Mouse (Mus musculus): ENCODE measurements around the gene Wnt2b. TPM values are rescaled to one million over a fixed set of nuclear protein-coding genes. Genes with fewer than 3 reads are reported as not detected.

The Wnt2b gene
- 0.85 and 1.3 TPM in 2 replicates for polyA plus RNA-seq (2014; fragmentation: Nextera tagmentation; extraction: Ambion mirVana)

DNA sequence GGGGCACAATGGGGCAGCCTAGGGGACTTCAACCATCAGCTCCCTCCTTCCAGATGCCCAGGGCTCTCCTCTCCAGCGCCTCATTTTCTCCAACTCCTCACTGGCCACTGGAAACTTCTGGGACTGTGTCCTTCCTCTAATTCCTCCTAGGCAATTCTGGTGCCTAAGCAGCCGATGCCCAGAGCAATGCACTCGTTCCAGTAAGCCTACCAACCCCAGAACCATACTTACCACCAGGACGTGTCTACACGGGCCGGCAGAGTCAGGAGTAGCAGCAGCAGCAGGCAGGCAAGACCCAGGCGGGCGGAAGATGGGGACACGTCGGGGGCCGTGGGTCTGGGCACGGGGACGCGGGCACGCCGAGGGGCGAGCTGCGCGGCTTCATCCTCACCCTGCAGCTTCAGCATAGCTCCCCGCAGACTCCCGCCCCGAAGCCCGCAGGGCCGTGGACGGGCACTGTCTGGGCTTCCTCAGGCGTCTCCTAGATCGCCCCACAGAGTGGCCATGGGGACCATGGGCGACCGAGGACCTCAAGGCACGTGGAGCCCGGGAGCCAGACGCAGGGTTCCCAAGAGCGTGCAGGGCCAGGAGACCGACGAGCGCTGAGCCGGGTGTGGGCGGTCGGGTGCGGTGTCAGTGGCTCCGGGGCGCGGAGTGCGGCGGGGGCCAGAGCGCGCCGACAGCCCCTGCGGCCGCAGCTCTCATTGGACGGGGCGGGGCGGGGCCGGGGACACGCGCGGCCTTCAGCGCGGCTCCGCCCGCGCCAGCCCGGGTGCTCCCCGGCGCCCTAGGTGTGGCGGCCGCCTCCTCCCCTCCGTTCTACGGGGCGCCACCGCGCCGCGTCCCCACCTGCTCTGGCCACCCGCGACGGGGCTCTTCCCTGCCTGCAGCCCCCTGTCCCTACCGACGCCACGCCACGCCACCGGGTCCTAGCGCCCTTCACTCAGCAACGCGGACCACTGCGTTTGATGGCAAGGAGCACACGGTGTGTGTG, at the start of gene Wnt2b:
Gene Wnt2b, minus strand, starts transcription at position 856 of the 994 bp plus-strand sequence.
- Histone ChIP-seq H3K4me1 (ENCODE audit: control insufficient read depth in 2 of 2, insufficient read depth in 2 of 2, low read length in 2 of 2) (peaks cover 19 to 30% of the 10 kb centered on the region in 2 experiments), H3K9ac (ENCODE audit: low read length) (peak within 1 kb of the TSS; percentile 56), H3K4me2 (ENCODE audit: low read length) (peak within 1 kb of the TSS; percentile 87), H3K4me3 (ENCODE audit: control insufficient read depth in 1 of 2, insufficient read depth in 1 of 2, low read depth in 1 of 2, low read length in 2 of 2) (peak within 1 kb of the TSS; percentile 51 to 56), H3K36me3 (ENCODE audit: control insufficient read depth, insufficient read depth, low read length) (no peaks in the 10 kb centered on the region), H3K27ac (replicated peaks in 1 of 2; ENCODE audit: control insufficient read depth in 1 of 2, insufficient read depth in 1 of 2, low read depth in 2 of 2, low read length in 2 of 2) (no peak within 1 kb of the TSS), H3K27me3 (ENCODE audit: control insufficient read depth, insufficient read depth, low read length) (peaks cover 41% of the 10 kb centered on the region), H3K9me3 (ENCODE audit: control insufficient read depth, low read length) (no peaks in the 10 kb centered on the region)
- WGBS, result under 1% methylated on average over 55 of the region's 87 CpGs
- 0 out of 2 replicates have a peak, but pooled peaks have one; percentile 14 for ATAC-seq (ENCODE audit: insufficient number of reproducible peaks, insufficient read depth, low FRiP score, low read depth)

DNA sequence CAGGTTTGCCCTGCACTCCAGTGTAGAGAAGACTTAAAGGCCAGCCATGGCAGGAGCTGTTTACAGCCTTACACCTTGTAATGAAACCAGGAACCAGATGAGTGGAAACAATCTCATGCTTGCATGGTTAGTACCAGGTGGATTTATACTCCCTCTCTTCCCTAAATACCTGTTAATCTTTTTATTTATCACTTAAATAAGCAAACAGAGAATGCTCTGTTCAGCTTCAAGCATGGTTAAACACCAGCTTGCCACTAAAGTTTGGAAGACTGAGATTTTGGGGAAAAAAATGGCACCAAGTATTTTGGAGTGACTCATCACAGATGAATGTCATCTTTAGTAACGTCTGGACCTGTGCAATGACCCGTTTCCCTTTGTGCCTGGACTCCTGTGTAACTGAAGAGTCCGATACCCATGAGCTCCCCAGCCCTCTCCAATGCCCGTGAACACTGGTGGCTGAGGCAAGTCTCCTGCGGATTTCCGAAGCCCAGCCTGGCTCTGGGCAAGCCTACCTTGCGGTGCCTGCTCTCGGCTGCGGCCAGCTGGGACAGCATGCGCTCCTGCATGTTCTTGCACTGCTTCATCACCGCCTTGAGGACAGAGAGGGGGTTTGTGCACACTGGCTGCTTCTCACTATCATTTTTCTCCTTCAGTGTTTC, 49.1 kb upstream of the Wnt2b start:
- Histone ChIP-seq H3K36me3 (ENCODE audit: control insufficient read depth, insufficient read depth, low read length) (peaks cover 55% of the 10 kb centered on the region), H3K4me1 (ENCODE audit: control insufficient read depth in 2 of 2, insufficient read depth in 2 of 2, low read length in 2 of 2) (peaks cover 8 to 22% of the 10 kb centered on the region in 2 experiments), H3K27ac (replicated peaks in 1 of 2; ENCODE audit: control insufficient read depth in 1 of 2, insufficient read depth in 1 of 2, low read depth in 2 of 2, low read length in 2 of 2) (no peak overlapping the region), H3K4me3 (ENCODE audit: control insufficient read depth in 1 of 2, insufficient read depth in 1 of 2, low read depth in 1 of 2, low read length in 2 of 2) (no peak overlapping the region), H3K4me2 (ENCODE audit: low read length) (no peak overlapping the region), H3K9me3 (ENCODE audit: control insufficient read depth, low read length) (no peaks in the 10 kb centered on the region), H3K27me3 (ENCODE audit: control insufficient read depth, insufficient read depth, low read length) (no peaks in the 10 kb centered on the region), H3K9ac (ENCODE audit: low read length) (no peak overlapping the region)
- ATAC-seq (ENCODE audit: insufficient number of reproducible peaks, insufficient read depth, low FRiP score, low read depth), result no peak
- WGBS, result 87% methylated on average over 11 of the region's 11 CpGs

GRCm38 (mm10) chr3:105008070-105008469, 46.3 kb upstream of the Wnt2b start:
- H3K4me3 ChIP-seq (ENCODE audit: control insufficient read depth in 1 of 2, insufficient read depth in 1 of 2, low read depth in 1 of 2, low read length in 2 of 2), result no peak overlapping the region
- no peaks in the 10 kb centered on the region for H3K9me3 ChIP-seq (ENCODE audit: control insufficient read depth, low read length)
- no peak overlapping the region for H3K9ac ChIP-seq (ENCODE audit: low read length)
- ATAC-seq (ENCODE audit: insufficient number of reproducible peaks, insufficient read depth, low FRiP score, low read depth), result no peak
- WGBS, result 83% methylated on average over 9 of the region's 9 CpGs
- peaks cover 3 to 13% of the 10 kb centered on the region in 2 experiments; a peak in 2 of 4 replicates for H3K4me1 ChIP-seq (ENCODE audit: control insufficient read depth in 2 of 2, insufficient read depth in 2 of 2, low read length in 2 of 2)
- H3K4me2 ChIP-seq (ENCODE audit: low read length), result no peak overlapping the region
- H3K36me3 ChIP-seq (ENCODE audit: control insufficient read depth, insufficient read depth, low read length), result peaks cover 83% of the 10 kb centered on the region
- no peak overlapping the region for H3K27ac ChIP-seq (replicated peaks in 1 of 2; ENCODE audit: control insufficient read depth in 1 of 2, insufficient read depth in 1 of 2, low read depth in 2 of 2, low read length in 2 of 2)
- H3K27me3 ChIP-seq (ENCODE audit: control insufficient read depth, insufficient read depth, low read length), result no peaks in the 10 kb centered on the region

GRCm38 (mm10) chr3:105006101-105006500, 44.4 kb upstream of the Wnt2b start:
- Histone ChIP-seq H3K4me2 (ENCODE audit: low read length) (no peak overlapping the region), H3K27me3 (ENCODE audit: control insufficient read depth, insufficient read depth, low read length) (no peaks in the 10 kb centered on the region), H3K9ac (ENCODE audit: low read length) (no peak overlapping the region), H3K4me1 (ENCODE audit: control insufficient read depth in 2 of 2, insufficient read depth in 2 of 2, low read length in 2 of 2) (peaks cover 5 to 8% of the 10 kb centered on the region in 2 experiments), H3K36me3 (ENCODE audit: control insufficient read depth, insufficient read depth, low read length) (peaks cover 90% of the 10 kb centered on the region), H3K27ac (replicated peaks in 1 of 2; ENCODE audit: control insufficient read depth in 1 of 2, insufficient read depth in 1 of 2, low read depth in 2 of 2, low read length in 2 of 2) (no peak overlapping the region), H3K9me3 (ENCODE audit: control insufficient read depth, low read length) (no peaks in the 10 kb centered on the region), H3K4me3 (ENCODE audit: control insufficient read depth in 1 of 2, insufficient read depth in 1 of 2, low read depth in 1 of 2, low read length in 2 of 2) (no peak overlapping the region)
- 92% methylated on average over 6 of the region's 6 CpGs for WGBS
- no peak for ATAC-seq (ENCODE audit: insufficient number of reproducible peaks, insufficient read depth, low FRiP score, low read depth)

- Histone ChIP-seq H3K4me3 (ENCODE audit: control insufficient read depth in 1 of 2, insufficient read depth in 1 of 2, low read depth in 1 of 2, low read length in 2 of 2) (no peak overlapping the region), H3K4me1 (ENCODE audit: control insufficient read depth in 2 of 2, insufficient read depth in 2 of 2, low read length in 2 of 2) (peaks cover 7 to 13% of the 10 kb centered on the region in 2 experiments), H3K9me3 (ENCODE audit: control insufficient read depth, low read length) (no peaks in the 10 kb centered on the region), H3K27ac (replicated peaks in 1 of 2; ENCODE audit: control insufficient read depth in 1 of 2, insufficient read depth in 1 of 2, low read depth in 2 of 2, low read length in 2 of 2) (no peak overlapping the region), H3K9ac (ENCODE audit: low read length) (no peak overlapping the region), H3K27me3 (ENCODE audit: control insufficient read depth, insufficient read depth, low read length) (no peaks in the 10 kb centered on the region), H3K36me3 (ENCODE audit: control insufficient read depth, insufficient read depth, low read length) (peaks cover 87% of the 10 kb centered on the region), H3K4me2 (ENCODE audit: low read length) (no peak overlapping the region)
- WGBS, result 85% methylated on average over 20 of the region's 20 CpGs
- no peak for ATAC-seq (ENCODE audit: insufficient number of reproducible peaks, insufficient read depth, low FRiP score, low read depth)
Measured at GRCm38 (mm10) chr3:105005561-105006065, 43.9 kb upstream of the Wnt2b start.

- ATAC-seq (ENCODE audit: insufficient number of reproducible peaks, insufficient read depth, low FRiP score, low read depth), result no peak
- Histone ChIP-seq H3K36me3 (ENCODE audit: control insufficient read depth, insufficient read depth, low read length) (peaks cover 81% of the 10 kb centered on the region), H3K9ac (ENCODE audit: low read length) (no peak overlapping the region), H3K4me2 (ENCODE audit: low read length) (no peak overlapping the region), H3K4me1 (ENCODE audit: control insufficient read depth in 2 of 2, insufficient read depth in 2 of 2, low read length in 2 of 2) (peaks cover 7 to 19% of the 10 kb centered on the region in 2 experiments), H3K9me3 (ENCODE audit: control insufficient read depth, low read length) (no peaks in the 10 kb centered on the region), H3K27ac (replicated peaks in 1 of 2; ENCODE audit: control insufficient read depth in 1 of 2, insufficient read depth in 1 of 2, low read depth in 2 of 2, low read length in 2 of 2) (no peak overlapping the region), H3K4me3 (ENCODE audit: control insufficient read depth in 1 of 2, insufficient read depth in 1 of 2, low read depth in 1 of 2, low read length in 2 of 2) (no peak overlapping the region), H3K27me3 (ENCODE audit: control insufficient read depth, insufficient read depth, low read length) (no peaks in the 10 kb centered on the region)
- 88% methylated on average over 10 of the region's 10 CpGs for WGBS
Measured at GRCm38 (mm10) chr3:105005011-105005410, 43.3 kb upstream of the Wnt2b start.

- Histone ChIP-seq H3K9ac (ENCODE audit: low read length) (no peak overlapping the region), H3K9me3 (ENCODE audit: control insufficient read depth, low read length) (no peaks in the 10 kb centered on the region), H3K4me3 (ENCODE audit: control insufficient read depth in 1 of 2, insufficient read depth in 1 of 2, low read depth in 1 of 2, low read length in 2 of 2) (no peak overlapping the region), H3K4me1 (ENCODE audit: control insufficient read depth in 2 of 2, insufficient read depth in 2 of 2, low read length in 2 of 2) (peaks cover 7 to 19% of the 10 kb centered on the region in 2 experiments), H3K4me2 (ENCODE audit: low read length) (no peak overlapping the region), H3K27me3 (ENCODE audit: control insufficient read depth, insufficient read depth, low read length) (no peaks in the 10 kb centered on the region), H3K27ac (replicated peaks in 1 of 2; ENCODE audit: control insufficient read depth in 1 of 2, insufficient read depth in 1 of 2, low read depth in 2 of 2, low read length in 2 of 2) (no peak overlapping the region), H3K36me3 (ENCODE audit: control insufficient read depth, insufficient read depth, low read length) (peaks cover 75% of the 10 kb centered on the region)
- WGBS, result 85% methylated on average over 14 of the region's 14 CpGs
- ATAC-seq (ENCODE audit: insufficient number of reproducible peaks, insufficient read depth, low FRiP score, low read depth), result no peak
Measured at GRCm38 (mm10) chr3:105003960-105004463, 42.3 kb upstream of the Wnt2b start.

All from heart, embryonic 14.5 days (tissue).